Mouse (Mus musculus): ENCODE measurements at regions not wholly inside any gene's neighbourhood (a gene's known extent, or its start where the extent isn't known, plus 50 kb on each side); places are given as distances from the start of the nearest gene placed in this dataset.

DNA sequence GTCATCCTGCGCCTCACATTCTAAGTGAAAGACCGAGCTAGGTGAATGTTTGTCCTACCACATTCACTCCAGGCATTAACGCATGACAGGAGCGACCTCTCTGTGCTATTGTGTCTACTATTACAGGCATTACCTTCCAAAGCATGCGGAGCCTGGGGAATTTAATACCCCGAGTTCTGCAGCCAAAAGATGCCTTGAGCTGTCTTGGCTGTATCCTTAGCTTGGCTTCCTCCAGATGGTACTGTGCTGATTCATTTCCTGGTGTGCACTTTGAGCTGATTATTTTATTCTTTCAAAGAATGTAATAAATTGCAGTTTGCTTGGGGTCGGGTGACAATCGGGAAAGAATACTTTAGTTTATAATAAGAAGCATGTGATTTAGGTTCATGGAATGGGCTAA is 323.2 kb downstream of the Tbc1d1 start:
- Histone ChIP-seq H3K27ac (replicated peaks) (no peak overlapping the region), H3K4me3 (no peak overlapping the region), H3K9me3 (no peaks in the 10 kb centered on the region), H3K4me1 (no peaks in the 10 kb centered on the region), H3K27me3 (replicated peaks) (no peaks in the 10 kb centered on the region), H3K9ac (no peak overlapping the region), H3K4me2 (no peak overlapping the region), H3K36me3 (no peaks in the 10 kb centered on the region)
- 75% methylated on average over 8 of the region's 8 CpGs for WGBS
- ATAC-seq (ENCODE audit: extremely low read depth, insufficient number of reproducible peaks, low FRiP score, low TSS enrichment) = no peak

DNA sequence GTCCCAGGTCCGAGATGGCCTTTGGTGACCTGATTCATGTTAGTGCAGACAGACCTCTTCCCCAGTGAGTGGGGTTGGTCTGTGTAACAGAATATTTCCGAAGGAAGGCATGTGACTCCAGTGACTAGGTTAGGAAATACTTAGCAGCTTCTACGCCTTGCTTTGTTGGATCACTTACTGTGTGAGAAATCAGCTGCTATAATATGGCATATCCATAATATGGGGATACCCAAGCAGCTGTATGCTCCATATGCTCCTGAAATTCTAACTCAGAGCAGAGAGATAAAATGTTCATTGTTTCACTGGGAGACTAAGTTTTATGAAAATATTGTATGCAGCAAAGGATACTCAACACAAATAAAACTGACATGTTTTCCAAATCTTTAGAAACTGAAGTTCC is 318.1 kb upstream of the Klf3 start:
- ATAC-seq (ENCODE audit: extremely low read depth, insufficient number of reproducible peaks, low FRiP score, low TSS enrichment) = no peak
- Histone ChIP-seq H3K9me3 (no peaks in the 10 kb centered on the region), H3K27me3 (replicated peaks) (no peaks in the 10 kb centered on the region), H3K4me3 (no peak overlapping the region), H3K27ac (replicated peaks) (no peak overlapping the region), H3K36me3 (no peaks in the 10 kb centered on the region), H3K9ac (no peak overlapping the region), H3K4me2 (no peak overlapping the region), H3K4me1 (0 out of 2 replicates have a peak, but pooled peaks cover 8% of the 10 kb centered on the region)
- 82% methylated on average over 3 of the region's 3 CpGs for WGBS

DNA sequence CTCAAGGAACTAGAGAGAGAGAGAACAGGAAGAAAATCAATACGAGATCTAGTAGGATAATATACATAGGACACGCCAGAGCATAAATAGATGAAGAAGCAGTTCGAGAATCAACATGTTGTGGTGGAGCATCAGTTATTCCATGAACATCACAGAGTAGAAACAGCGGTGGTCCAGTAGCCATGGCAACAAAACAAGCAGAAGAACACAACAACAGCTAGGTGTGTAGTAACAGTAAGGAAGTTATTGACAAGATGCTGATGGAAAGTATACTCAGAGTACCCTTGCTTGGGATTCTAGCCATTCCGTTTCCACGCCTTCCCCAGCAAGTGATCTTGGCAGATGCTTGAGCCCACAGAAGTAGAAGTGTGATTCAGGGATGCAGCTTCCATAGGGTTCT is 317.3 kb upstream of the Klf3 start:
- no peak overlapping the region for H3K27ac ChIP-seq (replicated peaks)
- no peak for ATAC-seq (ENCODE audit: extremely low read depth, insufficient number of reproducible peaks, low FRiP score, low TSS enrichment)
- H3K9me3 ChIP-seq = no peaks in the 10 kb centered on the region
- no peak overlapping the region for H3K4me3 ChIP-seq
- H3K9ac ChIP-seq = no peak overlapping the region
- H3K4me2 ChIP-seq = no peak overlapping the region
- no peaks in the 10 kb centered on the region for H3K27me3 ChIP-seq (replicated peaks)
- H3K36me3 ChIP-seq = no peaks in the 10 kb centered on the region
- H3K4me1 ChIP-seq = 0 out of 2 replicates have a peak, but pooled peaks cover 8% of the 10 kb centered on the region
- WGBS = 88% methylated on average over 6 of the region's 6 CpGs

DNA sequence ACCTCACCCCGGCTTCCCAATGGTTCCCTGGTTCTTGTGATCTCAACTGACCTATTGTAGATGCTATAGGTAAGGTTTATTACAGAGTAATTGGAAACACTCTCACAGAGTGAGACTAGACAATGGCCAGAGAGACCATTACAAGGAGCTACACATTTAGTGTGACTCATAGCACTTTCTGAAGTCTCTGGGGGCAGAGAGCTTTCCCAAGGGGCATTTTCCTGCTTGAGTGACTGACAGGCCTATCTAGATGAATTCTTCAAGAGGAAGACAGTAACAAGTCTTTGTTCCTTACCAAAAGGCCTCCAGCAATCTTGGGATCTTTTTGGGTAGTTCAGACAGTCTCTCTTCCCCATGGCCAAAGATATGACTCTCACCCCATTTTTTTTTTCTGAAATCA is 316.4 kb upstream of the Klf3 start:
- Histone ChIP-seq H3K36me3 (no peaks in the 10 kb centered on the region), H3K4me2 (no peak overlapping the region), H3K9me3 (no peaks in the 10 kb centered on the region), H3K27me3 (replicated peaks) (no peaks in the 10 kb centered on the region), H3K4me1 (0 out of 2 replicates have a peak, but pooled peaks cover 8% of the 10 kb centered on the region), H3K27ac (replicated peaks) (no peak overlapping the region), H3K9ac (no peak overlapping the region), H3K4me3 (no peak overlapping the region)
- 84% methylated on average over 1 of the region's 1 CpGs for WGBS
- no peak for ATAC-seq (ENCODE audit: extremely low read depth, insufficient number of reproducible peaks, low FRiP score, low TSS enrichment)

DNA sequence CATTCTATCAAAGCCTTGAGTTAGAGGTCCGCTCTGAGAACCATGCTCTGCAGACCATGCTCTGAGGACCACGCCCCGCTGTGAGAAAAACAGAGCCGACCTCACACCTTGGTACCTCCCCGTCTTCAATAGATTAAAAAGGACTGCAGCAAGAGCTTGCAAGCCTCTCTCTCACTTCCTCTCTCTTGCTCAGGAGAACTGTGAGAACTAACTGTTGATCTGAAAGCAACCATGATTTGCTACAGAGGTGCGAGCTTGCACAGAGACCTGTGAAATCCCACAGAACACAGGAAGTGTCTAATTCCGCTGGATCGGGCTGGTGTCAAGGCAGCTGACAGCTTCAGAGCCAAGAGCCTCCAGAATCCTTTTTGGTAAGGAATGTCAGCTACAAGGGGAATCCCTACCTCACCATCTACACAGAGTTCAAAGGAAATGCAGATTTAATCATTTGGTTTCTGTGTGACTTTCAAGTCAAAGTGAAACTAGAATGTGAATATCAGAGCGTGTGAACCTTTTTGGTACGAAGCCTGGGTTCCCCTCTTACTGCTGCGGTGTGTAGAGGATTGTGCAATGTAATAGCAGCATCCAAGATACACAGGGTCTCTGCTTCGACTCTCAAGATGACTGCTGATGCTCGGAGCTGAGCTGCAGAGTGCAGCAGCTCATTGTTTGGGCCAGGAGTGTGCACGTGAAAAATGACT is 315.3 kb upstream of the Klf3 start:
- H3K4me1 ChIP-seq = 0 out of 2 replicates have a peak, but pooled peaks cover 8% of the 10 kb centered on the region
- H3K36me3 ChIP-seq = no peaks in the 10 kb centered on the region
- H3K27ac ChIP-seq (replicated peaks) = no peak overlapping the region
- ATAC-seq (ENCODE audit: extremely low read depth, insufficient number of reproducible peaks, low FRiP score, low TSS enrichment) = no peak
- whole genome bisulfite sequencing = 51% methylated on average over 14 of the region's 14 CpGs
- H3K9ac ChIP-seq = no peak overlapping the region; the same call in 1 of the 2 replicates
- peak overlapping the region; percentile 55 for H3K4me2 ChIP-seq
- no peaks in the 10 kb centered on the region for H3K27me3 ChIP-seq (replicated peaks)
- H3K4me3 ChIP-seq = peak overlapping the region; percentile 22; the same call in 1 of the 2 replicates
- no peaks in the 10 kb centered on the region for H3K9me3 ChIP-seq

DNA sequence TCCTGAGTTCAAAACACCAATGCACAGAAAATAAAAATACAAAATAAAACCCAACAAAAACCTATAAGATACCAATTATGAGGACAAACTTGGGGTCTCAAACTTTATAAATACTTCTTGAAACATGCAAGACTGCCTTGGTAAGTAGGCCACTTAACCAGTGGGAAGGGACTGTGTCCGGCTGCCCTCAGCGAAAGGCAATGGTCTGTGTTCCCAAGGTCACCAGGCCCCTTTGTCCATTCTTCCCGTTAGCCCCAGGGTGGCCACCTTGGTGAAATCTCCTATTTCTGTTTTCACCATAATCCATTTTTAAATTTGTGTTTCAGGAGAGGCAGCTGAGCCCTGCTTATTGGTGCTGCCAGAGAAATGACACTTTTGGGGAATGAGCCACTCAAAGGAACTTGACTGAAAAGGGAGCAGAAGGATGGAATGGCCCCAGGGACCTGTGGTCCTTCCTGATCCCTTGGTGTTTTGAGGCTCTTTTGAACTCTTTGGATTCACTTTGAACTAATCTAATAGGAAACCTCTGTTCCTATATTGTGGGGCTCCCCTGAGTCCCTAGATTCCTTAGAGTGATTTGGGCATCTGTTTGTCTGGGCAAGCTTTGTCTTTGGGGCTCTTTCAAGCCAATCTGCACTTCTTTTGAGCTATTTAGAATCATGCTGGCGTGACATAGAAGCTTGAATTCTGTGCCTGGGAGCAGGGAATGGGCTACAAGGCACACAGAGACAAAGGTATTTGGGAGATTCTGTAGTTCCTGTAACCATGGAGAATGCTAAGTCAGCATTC is 313.3 kb upstream of the Klf3 start:
- 81% methylated on average over 4 of the region's 4 CpGs for WGBS
- no peaks in the 10 kb centered on the region for H3K9me3 ChIP-seq
- H3K36me3 ChIP-seq = no peaks in the 10 kb centered on the region
- 0 out of 2 replicates have a peak, but pooled peaks cover 12% of the 10 kb centered on the region for H3K4me1 ChIP-seq
- H3K27ac ChIP-seq (replicated peaks) = no peak overlapping the region
- no peaks in the 10 kb centered on the region for H3K27me3 ChIP-seq (replicated peaks)
- no peak overlapping the region for H3K4me2 ChIP-seq
- no peak overlapping the region for H3K9ac ChIP-seq
- ATAC-seq (ENCODE audit: extremely low read depth, insufficient number of reproducible peaks, low FRiP score, low TSS enrichment) = no peak
- H3K4me3 ChIP-seq = no peak overlapping the region

DNA sequence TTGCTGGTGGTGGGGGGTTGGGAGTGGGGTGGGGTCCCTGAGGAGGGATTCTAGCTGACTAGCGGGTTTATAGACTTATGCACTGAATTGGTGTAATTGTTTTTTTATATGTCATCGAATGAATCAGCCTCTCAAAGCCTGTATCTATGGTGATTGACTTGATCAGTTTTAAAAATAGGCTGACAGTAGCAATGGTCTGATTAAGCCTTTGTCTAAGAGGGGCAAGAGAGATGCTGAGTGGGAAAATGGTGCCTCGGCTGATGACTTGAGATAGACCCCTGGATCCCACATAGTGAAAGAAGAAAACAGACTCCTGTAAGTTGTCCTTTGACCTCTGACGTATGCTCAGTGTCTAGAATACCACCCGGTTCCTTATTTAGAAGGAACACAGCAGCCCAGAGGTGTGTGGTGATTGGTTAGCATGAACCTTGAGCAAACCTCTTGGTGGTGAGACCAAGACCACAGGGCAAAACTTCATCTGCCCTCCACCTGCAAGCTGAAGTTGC is 312.7 kb upstream of the Klf3 start:
- no peak overlapping the region for H3K4me3 ChIP-seq
- H3K4me2 ChIP-seq = no peak overlapping the region
- WGBS = 56% methylated on average over 5 of the region's 5 CpGs
- ATAC-seq (ENCODE audit: extremely low read depth, insufficient number of reproducible peaks, low FRiP score, low TSS enrichment) = no peak
- H3K9ac ChIP-seq = no peak overlapping the region
- no peaks in the 10 kb centered on the region for H3K36me3 ChIP-seq
- no peaks in the 10 kb centered on the region for H3K9me3 ChIP-seq
- H3K27ac ChIP-seq (replicated peaks) = no peak overlapping the region
- H3K27me3 ChIP-seq (replicated peaks) = no peaks in the 10 kb centered on the region
- H3K4me1 ChIP-seq = 0 out of 2 replicates have a peak, but pooled peaks cover 13% of the 10 kb centered on the region

DNA sequence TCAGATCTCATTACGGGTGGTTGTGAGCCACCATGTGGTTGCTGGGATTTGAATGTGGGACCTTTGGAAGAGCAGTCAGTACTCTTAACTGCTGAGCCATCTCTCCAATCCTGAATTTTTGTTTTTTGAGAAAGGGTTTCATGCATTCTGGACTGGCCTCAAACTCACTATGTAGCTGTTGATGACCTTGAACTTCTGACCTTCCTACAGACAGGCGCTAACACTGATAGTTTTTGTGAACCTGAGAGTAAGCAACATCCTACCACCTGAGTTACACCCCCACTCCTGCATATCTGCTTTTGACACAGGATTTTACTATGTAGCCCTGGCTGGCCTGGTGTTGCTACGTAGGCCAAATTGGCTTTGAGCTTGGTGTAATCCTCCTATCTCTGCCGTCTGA is 308.8 kb upstream of the Klf3 start:
- 0 out of 2 replicates have a peak, but pooled peaks cover 5% of the 10 kb centered on the region for H3K4me1 ChIP-seq
- H3K27me3 ChIP-seq (replicated peaks) = no peaks in the 10 kb centered on the region
- no peaks in the 10 kb centered on the region for H3K9me3 ChIP-seq
- no peak overlapping the region for H3K27ac ChIP-seq (replicated peaks)
- H3K36me3 ChIP-seq = no peaks in the 10 kb centered on the region
- H3K9ac ChIP-seq = no peak overlapping the region
- H3K4me3 ChIP-seq = no peak overlapping the region
- ATAC-seq (ENCODE audit: extremely low read depth, insufficient number of reproducible peaks, low FRiP score, low TSS enrichment) = no peak
- H3K4me2 ChIP-seq = no peak overlapping the region
- 71% methylated on average over 4 of the region's 4 CpGs for WGBS

DNA sequence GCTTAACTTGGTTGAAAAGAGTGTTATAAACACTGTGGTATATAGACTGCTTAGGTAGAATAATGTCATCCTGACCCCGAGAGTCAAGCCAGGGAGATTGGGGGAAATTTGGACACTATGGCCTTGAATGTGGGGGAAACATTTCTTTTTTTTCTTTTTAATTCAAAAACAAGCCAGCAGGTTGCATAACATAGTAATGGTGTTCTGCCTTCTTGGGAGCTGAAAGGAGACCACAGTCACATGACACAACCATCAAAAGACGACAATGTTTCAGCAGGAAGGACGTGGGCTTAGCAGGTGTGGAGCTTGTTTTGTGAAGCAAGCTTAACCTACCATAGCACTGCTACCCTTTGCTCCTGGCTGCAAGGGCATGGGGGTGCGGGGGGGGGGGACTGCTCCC is 306.3 kb upstream of the Klf3 start:
- 81% methylated on average over 4 of the region's 4 CpGs for WGBS
- no peak overlapping the region for H3K4me3 ChIP-seq
- no peak for ATAC-seq (ENCODE audit: extremely low read depth, insufficient number of reproducible peaks, low FRiP score, low TSS enrichment)
- H3K9me3 ChIP-seq = no peaks in the 10 kb centered on the region
- no peak overlapping the region for H3K9ac ChIP-seq
- no peak overlapping the region for H3K27ac ChIP-seq (replicated peaks)
- no peak overlapping the region for H3K4me2 ChIP-seq
- no peaks in the 10 kb centered on the region for H3K36me3 ChIP-seq
- H3K4me1 ChIP-seq = 0 out of 2 replicates have a peak, but pooled peaks cover 14% of the 10 kb centered on the region
- H3K27me3 ChIP-seq (replicated peaks) = no peaks in the 10 kb centered on the region

DNA sequence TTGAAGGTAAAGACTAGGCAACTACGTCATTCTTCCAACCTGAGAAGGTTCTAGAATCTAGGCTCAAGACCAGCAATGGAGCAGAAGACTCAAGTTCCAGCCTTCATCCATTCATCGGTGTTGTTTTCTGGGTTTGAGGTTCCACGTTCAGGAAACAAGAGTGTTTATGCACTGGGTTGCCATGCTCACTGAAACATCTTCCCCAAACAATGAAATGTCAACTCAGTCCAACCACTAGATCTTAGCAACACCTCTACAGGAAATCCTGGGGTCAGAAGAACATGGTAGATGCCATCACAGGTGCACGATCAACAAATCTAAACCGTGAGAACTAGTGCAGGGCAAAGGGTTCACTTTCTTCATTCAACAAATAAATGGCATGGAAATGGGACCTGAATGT is 304.8 kb upstream of the Klf3 start:
- Histone ChIP-seq H3K9me3 (no peaks in the 10 kb centered on the region), H3K4me1 (peaks cover 23% of the 10 kb centered on the region), H3K36me3 (no peaks in the 10 kb centered on the region), H3K4me3 (no peak overlapping the region), H3K27ac (replicated peaks) (no peak overlapping the region), H3K4me2 (no peak overlapping the region), H3K27me3 (replicated peaks) (no peaks in the 10 kb centered on the region), H3K9ac (no peak overlapping the region)
- WGBS = 82% methylated on average over 5 of the region's 5 CpGs
- no peak for ATAC-seq (ENCODE audit: extremely low read depth, insufficient number of reproducible peaks, low FRiP score, low TSS enrichment)

DNA sequence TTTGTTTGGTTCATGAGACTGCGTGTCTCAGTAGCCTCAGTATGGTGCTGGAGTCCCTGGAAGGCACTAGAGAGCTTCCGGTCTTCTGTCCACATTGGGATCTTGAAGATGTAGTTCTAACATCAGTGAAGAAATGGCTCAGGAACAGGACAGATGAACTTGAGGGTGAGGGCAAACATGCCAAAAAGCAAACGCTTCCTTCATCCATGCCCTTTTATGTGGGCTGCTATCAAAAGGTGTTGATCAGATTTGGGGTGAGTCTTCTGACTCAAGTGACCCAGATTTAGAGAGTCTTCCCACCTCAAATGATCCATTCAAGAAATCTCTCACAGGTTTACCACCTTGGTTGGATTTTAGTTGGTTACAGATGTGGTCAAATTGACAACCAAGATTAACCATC is 304.1 kb upstream of the Klf3 start:
- H3K36me3 ChIP-seq = no peaks in the 10 kb centered on the region
- H3K9me3 ChIP-seq = no peaks in the 10 kb centered on the region
- no peak overlapping the region for H3K4me3 ChIP-seq
- WGBS = 88% methylated on average over 3 of the region's 3 CpGs
- no peaks in the 10 kb centered on the region for H3K27me3 ChIP-seq (replicated peaks)
- ATAC-seq (ENCODE audit: extremely low read depth, insufficient number of reproducible peaks, low FRiP score, low TSS enrichment) = no peak
- H3K9ac ChIP-seq = no peak overlapping the region
- H3K4me1 ChIP-seq = peaks cover 30% of the 10 kb centered on the region
- H3K4me2 ChIP-seq = no peak overlapping the region
- no peak overlapping the region for H3K27ac ChIP-seq (replicated peaks)

Data from heart, embryonic 13.5 days (tissue).